Mouse (Mus musculus) MEL (cell line): Measurements from ENCODE around the gene Chrdl1. TPM values are rescaled to one million over a fixed set of nuclear protein-coding genes. Genes with fewer than 3 reads are reported as not detected.

Source experiments
- DNase-seq: peaks from one replicate; pipeline ENCODE4 v3.0.0; 2011; ENCODE audit warnings: low read depth, low spot score
- H3K27ac ChIP-seq: 2 replicates; pipeline ENCODE4 v1.5.1; 2012; ENCODE audit warnings: low read depth, mild to moderate bottlenecking, control low read depth, low read length, moderate library complexity; ENCODE audit not compliant: control insufficient read depth
- H3K27me3 ChIP-seq, 2 experiments: fragments of 150-350 bp in 1 of 2; sonication (generic) in 1 of 2; 2 replicates each; pipeline ENCODE4 v1.6.1; 2012; ENCODE audit warnings: low read length in 2 of 2, mild to moderate bottlenecking in 2 of 2, improper control_type of control experiment in 1 of 2, moderate library complexity in 1 of 2; ENCODE audit not compliant: insufficient read depth in 2 of 2, control insufficient read depth in 1 of 2
- H3K36me3 ChIP-seq, 2 experiments: 2 replicates each; pipeline ENCODE4 v1.6.1; 2012 to 2014; ENCODE audit warnings: low read length in 2 of 2, improper control_type of control experiment in 1 of 2, inconsistent platforms in 1 of 2, mild to moderate bottlenecking in 1 of 2; ENCODE audit not compliant: insufficient read depth in 2 of 2, control insufficient read depth in 1 of 2
- H3K4me1 ChIP-seq, 2 experiments: fragments of 150-350 bp in 1 of 2; sonication (generic) in 1 of 2; 2 replicates each; pipeline ENCODE4 v1.6.1; 2012; ENCODE audit warnings: low read length in 2 of 2, improper control_type of control experiment in 1 of 2, mild to moderate bottlenecking in 1 of 2; ENCODE audit not compliant: insufficient read depth in 2 of 2, control insufficient read depth in 1 of 2
- H3K4me3 ChIP-seq, 2 experiments: fragments of 150-350 bp in 1 of 2; sonication (generic) in 1 of 2; 2 replicates each; pipeline ENCODE4 v1.5.1; 2012; ENCODE audit warnings: low read depth in 2 of 2, low read length in 2 of 2, mild to moderate bottlenecking in 2 of 2, moderate library complexity in 2 of 2, control low read depth in 1 of 2, improper control_type of control experiment in 1 of 2; ENCODE audit not compliant: control insufficient read depth in 1 of 2, insufficient read depth in 1 of 2
- H3K79me2 ChIP-seq: 2 replicates; pipeline ENCODE4 v1.6.1; 2012; ENCODE audit warnings: mild to moderate bottlenecking, low read length, moderate library complexity; ENCODE audit not compliant: control insufficient read depth, poor library complexity, insufficient read depth
- H3K9ac ChIP-seq: 2 replicates; pipeline ENCODE4 v1.6.1; 2012; ENCODE audit warnings: low read depth, mild to moderate bottlenecking, control low read depth, low read length, moderate library complexity; ENCODE audit not compliant: control insufficient read depth, poor library complexity, severe bottlenecking
- H3K9me3 ChIP-seq: fragments of 150-350 bp; sonication (generic); replicated peaks from 2 replicates; pipeline ENCODE4 v1.6.1; 2012; ENCODE audit warnings: mild to moderate bottlenecking, low read length, improper control_type of control experiment, moderate library complexity; ENCODE audit not compliant: insufficient read depth
- BHLHE40 ChIP-seq: IDR thresholded peaks from 2 replicates; pipeline ENCODE4 v1.6.1; 2012; ENCODE audit warnings: low read depth, mild to moderate bottlenecking, inconsistent platforms, low read length, improper control_type of control experiment, borderline replicate concordance
- CHD2 ChIP-seq: IDR thresholded peaks from 2 replicates; pipeline ENCODE4 v1.6.1; 2011; ENCODE audit warnings: low read length, improper control_type of control experiment
- CTCF ChIP-seq, 3 experiments: IDR thresholded peaks in 2 of 3; conservative IDR thresholded peaks in 1 of 3; 2 replicates each; pipeline ENCODE4 v1.5.1; 2011 to 2012; ENCODE audit warnings: low read length in 3 of 3, low read depth in 2 of 3, mild to moderate bottlenecking in 2 of 3, improper control_type of control experiment in 1 of 3, inconsistent platforms in 1 of 3, mixed read lengths in 1 of 3, moderate library complexity in 1 of 3; ENCODE audit not compliant: control insufficient read depth in 1 of 3, insufficient read depth in 1 of 3, poor library complexity in 1 of 3, severe bottlenecking in 1 of 3
- E2F4 ChIP-seq: IDR thresholded peaks from 2 replicates; pipeline ENCODE4 v1.6.1; 2011; ENCODE audit warnings: low read depth, low read length, improper control_type of control experiment, borderline replicate concordance
- ELF1 ChIP-seq: IDR thresholded peaks from 2 replicates; pipeline ENCODE4 v1.6.1; 2014; ENCODE audit warnings: low read depth, mild to moderate bottlenecking, inconsistent platforms, low read length, improper control_type of control experiment, moderate library complexity
- EP300 ChIP-seq, 2 experiments: IDR thresholded peaks; 2 replicates each; pipeline ENCODE4 v1.6.1; 2011; ENCODE audit warnings: improper control_type of control experiment in 2 of 2, low read length in 2 of 2, low read depth in 1 of 2, mild to moderate bottlenecking in 1 of 2
- GABPA ChIP-seq: IDR thresholded peaks from 2 replicates; pipeline ENCODE4 v1.6.1; 2012; ENCODE audit warnings: low read depth, mild to moderate bottlenecking, inconsistent platforms, low read length, improper control_type of control experiment, moderate library complexity
- HCFC1 ChIP-seq: IDR thresholded peaks from 2 replicates; pipeline ENCODE4 v1.6.1; 2012; ENCODE audit warnings: low read depth, mild to moderate bottlenecking, inconsistent platforms, low read length, improper control_type of control experiment, moderate library complexity
- MEF2A ChIP-seq: IDR thresholded peaks from 2 replicates; pipeline ENCODE4 v1.6.1; 2014; ENCODE audit warnings: low read depth, mild to moderate bottlenecking, inconsistent platforms, low read length, improper control_type of control experiment; ENCODE audit not compliant: poor library complexity, insufficient replicate concordance, severe bottlenecking; ENCODE audit errors: extremely low read depth
- MXI1 ChIP-seq: IDR thresholded peaks from 2 replicates; pipeline ENCODE4 v1.6.1; 2011; ENCODE audit warnings: mild to moderate bottlenecking, low read depth, low read length, improper control_type of control experiment
- MYB ChIP-seq: IDR thresholded peaks from 2 replicates; pipeline ENCODE4 v1.6.1; 2011; ENCODE audit warnings: mild to moderate bottlenecking, low read depth, low read length, improper control_type of control experiment
- POLR2A ChIP-seq, 2 experiments: IDR thresholded peaks; 2 replicates each; pipeline ENCODE4 v1.6.1; 2011 to 2012; ENCODE audit warnings: low read length in 2 of 2, mild to moderate bottlenecking in 2 of 2, control low read depth in 1 of 2, improper control_type of control experiment in 1 of 2, low read depth in 1 of 2, moderate library complexity in 1 of 2; ENCODE audit not compliant: control insufficient read depth in 1 of 2, insufficient read depth in 1 of 2, poor library complexity in 1 of 2
- RAD21 ChIP-seq: IDR thresholded peaks from 2 replicates; pipeline ENCODE4 v1.6.1; 2011; ENCODE audit warnings: mild to moderate bottlenecking, low read depth, low read length, improper control_type of control experiment
- RCOR1 ChIP-seq: IDR thresholded peaks from 2 replicates; pipeline ENCODE4 v1.6.1; 2012; ENCODE audit warnings: low read depth, mild to moderate bottlenecking, inconsistent platforms, low read length, improper control_type of control experiment
- SIN3A ChIP-seq: IDR thresholded peaks from 2 replicates; pipeline ENCODE4 v1.6.1; 2012; ENCODE audit warnings: low read length, improper control_type of control experiment, inconsistent platforms
- SMC3 ChIP-seq: IDR thresholded peaks from 2 replicates; pipeline ENCODE4 v1.6.1; 2011; ENCODE audit warnings: low read depth, low read length, improper control_type of control experiment
- TAL1 ChIP-seq: IDR thresholded peaks from 2 replicates; pipeline ENCODE4 v1.6.1; 2012; ENCODE audit warnings: mild to moderate bottlenecking, inconsistent platforms, low read length, moderate library complexity, mixed read lengths
- TBP ChIP-seq: IDR thresholded peaks from 2 replicates; pipeline ENCODE4 v1.8.0; 2011; ENCODE audit warnings: low read depth, low read length, improper control_type of control experiment
- TCF12 ChIP-seq: IDR thresholded peaks from 2 replicates; pipeline ENCODE4 v1.6.1; 2014; ENCODE audit warnings: low read depth, mild to moderate bottlenecking, inconsistent platforms, low read length, improper control_type of control experiment, moderate library complexity
- UBTF ChIP-seq: IDR thresholded peaks from 2 replicates; pipeline ENCODE4 v1.6.1; 2012; ENCODE audit warnings: low read depth, mild to moderate bottlenecking, inconsistent platforms, low read length, improper control_type of control experiment, moderate library complexity, borderline replicate concordance; ENCODE audit not compliant: insufficient read depth
- USF1 ChIP-seq: IDR thresholded peaks from 2 replicates; pipeline ENCODE4 v1.6.1; 2014; ENCODE audit warnings: low read depth, mild to moderate bottlenecking, inconsistent platforms, low read length, improper control_type of control experiment, moderate library complexity
- USF2 ChIP-seq, 2 experiments: IDR thresholded peaks; 2 replicates each; pipeline ENCODE4 v1.6.1; 2011 to 2012; ENCODE audit warnings: improper control_type of control experiment in 2 of 2, low read length in 2 of 2, borderline replicate concordance in 1 of 2, inconsistent platforms in 1 of 2, low read depth in 1 of 2, mild to moderate bottlenecking in 1 of 2; ENCODE audit not compliant: insufficient read depth in 1 of 2
- ZMIZ1 ChIP-seq: IDR thresholded peaks from 2 replicates; pipeline ENCODE4 v1.6.1; 2012; ENCODE audit warnings: low read depth, mild to moderate bottlenecking, inconsistent platforms, low read length, improper control_type of control experiment, moderate library complexity
- polyA plus RNA-seq, 2 experiments: library from polyadenylated mRNA; stranded (reverse) in 1 of 2; unstranded in 1 of 2; fragments of >175 nt in 1 of 2; fragments of >200 nt in 1 of 2; gene quantifications; 2 replicates each; pipeline versions ENCODE4 v1.2.1 to v1.2.4; 2012; ENCODE audit warnings: low replicate concordance in 2 of 2, low read depth in 1 of 2; ENCODE audit not compliant: insufficient read length in 2 of 2, insufficient read depth in 1 of 2, missing spikeins in 1 of 2
- total RNA-seq: library from RNA; depleted of rRNA; stranded (reverse); fragments of 300-350 nt; gene quantifications from 2 replicates; pipeline ENCODE4 v1.2.3, GENCODE M21; 2012

Chrdl1 gene
- total and polyA plus RNA-seq, 3 experiments: not detected

DNA sequence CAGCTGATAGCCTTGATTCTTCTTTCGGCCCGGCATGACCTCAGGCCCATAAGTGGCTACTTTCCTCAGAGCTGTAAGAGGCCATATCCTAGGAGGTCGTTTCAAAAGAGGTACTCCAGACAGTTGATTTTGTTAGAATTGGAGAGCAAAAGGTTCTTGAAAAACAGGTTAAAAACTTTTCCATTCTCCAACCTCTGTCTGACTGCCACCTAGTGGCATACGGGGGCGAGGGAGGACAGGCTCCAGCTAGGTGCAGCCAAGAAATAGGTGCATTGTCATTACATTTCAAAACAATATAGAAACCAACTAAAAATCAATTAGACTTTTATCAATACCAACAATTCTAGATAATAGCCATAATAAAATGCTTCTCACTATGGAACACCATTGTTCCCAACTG is 118.9 kb downstream of the Chrdl1 start:
- no peaks in the 10 kb centered on the region for H3K4me1 ChIP-seq
- H3K27ac ChIP-seq: no peak overlapping the region
- DNase-seq: peak; percentile 14
- H3K79me2 ChIP-seq: no peaks in the 10 kb centered on the region
- H3K36me3 ChIP-seq: no peaks in the 10 kb centered on the region
- no peaks in the 10 kb centered on the region; a peak in 1 of 4 replicates for H3K27me3 ChIP-seq
- no peaks in the 10 kb centered on the region for H3K9me3 ChIP-seq
- H3K9ac ChIP-seq: no peak overlapping the region
- peak; percentile 29 for TF ChIP-seq RAD21
- no peak for TF ChIP-seq GABPA
- TF ChIP-seq SMC3: peak; percentile 55
- no peak for TF ChIP-seq MEF2A
- TF ChIP-seq BHLHE40: no peak
- peak; percentile 37 to 72 (median 61) for TF ChIP-seq CTCF (IDR thresholded peaks at IDR 0.05 in 2 of 3, conservative IDR thresholded peaks at IDR 0.05 in 1 of 3; ENCODE audit: control insufficient read depth in 1 of 3, insufficient read depth in 1 of 3, low read depth in 2 of 3, low read length in 3 of 3, poor library complexity in 1 of 3, severe bottlenecking in 1 of 3)
- no peak for TF ChIP-seq MXI1
- no peak for TF ChIP-seq MYB
- TF ChIP-seq TAL1: no peak
- no peak for TF ChIP-seq HCFC1
- no peak for TF ChIP-seq E2F4
- no peak for TF ChIP-seq CHD2
- TF ChIP-seq TBP: no peak
- no peak for TF ChIP-seq POLR2A (IDR thresholded peaks at IDR 0.05; ENCODE audit: control insufficient read depth in 1 of 2, insufficient read depth in 1 of 2, low read depth in 1 of 2, low read length in 2 of 2, poor library complexity in 1 of 2)
- no peak for TF ChIP-seq SIN3A
- no peak for TF ChIP-seq ZMIZ1
- TF ChIP-seq TCF12: no peak
- H3K4me3 ChIP-seq: no peak overlapping the region

DNA sequence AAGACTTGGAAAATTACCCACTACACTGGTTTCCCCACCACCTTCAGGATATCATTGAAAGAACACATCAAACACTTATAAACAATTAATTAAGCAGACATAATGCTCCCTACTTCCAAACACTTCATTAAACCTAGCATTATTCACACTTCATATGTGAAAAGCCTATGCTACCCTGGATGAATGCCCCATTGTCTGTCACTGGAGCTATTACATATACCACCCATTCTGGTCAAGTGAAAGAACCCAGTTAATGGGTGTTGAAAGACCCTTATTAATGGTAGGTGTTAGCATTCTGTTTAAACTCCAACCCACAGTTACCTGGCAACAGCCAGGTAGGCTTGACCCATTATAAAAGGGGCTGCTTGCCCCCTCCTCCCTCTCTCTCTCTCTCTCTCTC is 143.4 kb downstream of the Chrdl1 start:
- H3K9me3 ChIP-seq: no peaks in the 10 kb centered on the region
- DNase-seq: no peak
- no peaks in the 10 kb centered on the region for H3K79me2 ChIP-seq
- no peak overlapping the region for H3K9ac ChIP-seq
- H3K4me1 ChIP-seq: no peaks in the 10 kb centered on the region
- peaks cover 0 to 2% of the 10 kb centered on the region in 2 experiments; a peak in 1 of 4 replicates for H3K27me3 ChIP-seq
- TF ChIP-seq TBP: no peak
- no peak for TF ChIP-seq USF1
- no peak for TF ChIP-seq USF2 (IDR thresholded peaks at IDR 0.05; ENCODE audit: borderline replicate concordance in 1 of 2, insufficient read depth in 1 of 2, low read depth in 1 of 2, low read length in 2 of 2)
- TF ChIP-seq UBTF: no peak
- no peak for TF ChIP-seq GABPA
- TF ChIP-seq RCOR1: no peak
- no peak for TF ChIP-seq ELF1
- no peak for TF ChIP-seq TAL1
- no peak for TF ChIP-seq BHLHE40
- TF ChIP-seq RAD21: no peak
- TF ChIP-seq SIN3A: no peak
- TF ChIP-seq EP300 (IDR thresholded peaks at IDR 0.05; ENCODE audit: low read depth in 1 of 2, low read length in 2 of 2): no peak
- no peaks in the 10 kb centered on the region for H3K36me3 ChIP-seq
- no peak overlapping the region for H3K4me3 ChIP-seq
- H3K27ac ChIP-seq: no peak overlapping the region
